Mouse (Mus musculus): ENCODE measurements around the gene Ubap1l. TPM values are rescaled to one million over a fixed set of nuclear protein-coding genes. Genes with fewer than 3 reads are reported as not detected.

The Ubap1l gene
- total RNA-seq, 1 experiment: 4.5 TPM

DNA sequence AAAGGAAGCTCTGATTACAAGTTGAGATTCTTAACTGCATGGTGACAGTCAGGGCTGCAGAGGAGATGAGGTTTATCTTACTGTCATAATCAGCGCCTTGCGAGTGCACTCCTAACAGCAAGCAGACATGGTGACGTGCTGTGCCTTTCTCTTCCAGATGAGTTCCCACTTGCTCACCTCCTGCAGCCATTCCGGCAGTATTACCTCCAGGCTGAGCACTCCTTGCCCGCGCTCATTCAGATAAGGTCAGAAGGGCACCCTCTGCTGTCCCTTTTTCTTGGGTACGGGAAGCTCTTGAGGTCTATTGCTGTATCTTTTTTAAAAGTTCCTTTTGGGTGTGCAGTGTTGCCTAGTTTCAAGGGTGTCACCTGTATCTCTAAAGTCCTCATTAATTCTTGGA, 4.3 kb upstream of the Ubap1l start:
- in situ Hi-C loops (cut with MboI; ENCODE audit: low sequenced_read_pairs in 2 of 2, unreplicated experiment in 2 of 2): no loop called here
- Histone ChIP-seq H3K27ac (ENCODE audit: insufficient read depth, low read depth, low read length, poor library complexity, severe bottlenecking) (no peak overlapping the region), H3K9me3 (ENCODE audit: control insufficient read depth, insufficient read depth, low read depth, low read length) (no peaks in the 10 kb centered on the region), H3K36me3 (ENCODE audit: control insufficient read depth, insufficient read depth, low read length, poor library complexity, severe bottlenecking) (peaks cover 23% of the 10 kb centered on the region), H3K4me1 (ENCODE audit: control insufficient read depth in 2 of 2, insufficient read depth in 2 of 2, low read length in 2 of 2, poor library complexity in 1 of 2) (no peaks in the 10 kb centered on the region; a peak in 1 of 4 replicates), H3K9ac (ENCODE audit: insufficient read depth, low read depth, low read length, poor library complexity, severe bottlenecking) (no peak overlapping the region), H3K4me3 (ENCODE audit: insufficient read depth in 1 of 2, low read depth in 1 of 2, low read length in 2 of 2, poor library complexity in 1 of 2, severe bottlenecking in 1 of 2) (no peak overlapping the region)
- TF ChIP-seq ZC3H11A (IDR thresholded peaks at IDR 0.05; ENCODE audit: borderline replicate concordance, low read depth, low read length) (no peak), CHD2 (IDR thresholded peaks at IDR 0.05; ENCODE audit: low read depth, low read length) (no peak), MAFK (IDR thresholded peaks at IDR 0.05; ENCODE audit: insufficient read depth, low read depth, low read length) (no peak), HCFC1 (IDR thresholded peaks at IDR 0.05; ENCODE audit: borderline replicate concordance, insufficient read depth, low read length) (no peak)
- no peak for DNase-seq (ENCODE audit: low read depth, low spot score)

DNA sequence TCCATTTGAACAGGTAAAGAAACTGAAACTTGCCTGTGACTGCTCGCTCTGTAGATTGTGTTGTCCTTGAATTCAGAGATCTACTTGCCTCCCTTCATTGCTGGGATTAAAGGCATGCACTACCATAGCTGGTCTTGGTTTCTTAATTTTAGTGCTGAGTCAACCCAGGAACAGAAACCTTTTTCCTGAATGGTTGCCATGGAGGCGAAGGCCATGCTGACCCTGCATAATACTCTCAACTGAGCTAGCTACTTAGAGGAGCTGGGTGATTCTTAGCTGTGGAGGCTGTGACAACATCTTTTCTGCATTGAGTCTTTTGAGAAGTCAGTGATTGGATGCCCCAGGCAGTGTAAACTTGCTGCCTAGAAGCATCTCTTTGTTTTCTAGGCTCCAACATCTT, 3.9 kb upstream of the Ubap1l start:
- Histone ChIP-seq H3K4me3 (ENCODE audit: insufficient read depth in 1 of 2, low read depth in 1 of 2, low read length in 2 of 2, poor library complexity in 1 of 2, severe bottlenecking in 1 of 2) (no peak overlapping the region), H3K9ac (ENCODE audit: insufficient read depth, low read depth, low read length, poor library complexity, severe bottlenecking) (no peak overlapping the region), H3K27ac (ENCODE audit: insufficient read depth, low read depth, low read length, poor library complexity, severe bottlenecking) (no peak overlapping the region), H3K4me1 (ENCODE audit: control insufficient read depth in 2 of 2, insufficient read depth in 2 of 2, low read length in 2 of 2, poor library complexity in 1 of 2) (no peaks in the 10 kb centered on the region; a peak in 1 of 4 replicates), H3K36me3 (ENCODE audit: control insufficient read depth, insufficient read depth, low read length, poor library complexity, severe bottlenecking) (peaks cover 23% of the 10 kb centered on the region), H3K9me3 (ENCODE audit: control insufficient read depth, insufficient read depth, low read depth, low read length) (no peaks in the 10 kb centered on the region)
- in situ Hi-C loops (cut with MboI; ENCODE audit: low sequenced_read_pairs in 2 of 2, unreplicated experiment in 2 of 2): no loop called here
- TF ChIP-seq MAFK (IDR thresholded peaks at IDR 0.05; ENCODE audit: insufficient read depth, low read depth, low read length) (no peak), ZC3H11A (IDR thresholded peaks at IDR 0.05; ENCODE audit: borderline replicate concordance, low read depth, low read length) (no peak)
- DNase-seq (ENCODE audit: low read depth, low spot score): no peak

DNA sequence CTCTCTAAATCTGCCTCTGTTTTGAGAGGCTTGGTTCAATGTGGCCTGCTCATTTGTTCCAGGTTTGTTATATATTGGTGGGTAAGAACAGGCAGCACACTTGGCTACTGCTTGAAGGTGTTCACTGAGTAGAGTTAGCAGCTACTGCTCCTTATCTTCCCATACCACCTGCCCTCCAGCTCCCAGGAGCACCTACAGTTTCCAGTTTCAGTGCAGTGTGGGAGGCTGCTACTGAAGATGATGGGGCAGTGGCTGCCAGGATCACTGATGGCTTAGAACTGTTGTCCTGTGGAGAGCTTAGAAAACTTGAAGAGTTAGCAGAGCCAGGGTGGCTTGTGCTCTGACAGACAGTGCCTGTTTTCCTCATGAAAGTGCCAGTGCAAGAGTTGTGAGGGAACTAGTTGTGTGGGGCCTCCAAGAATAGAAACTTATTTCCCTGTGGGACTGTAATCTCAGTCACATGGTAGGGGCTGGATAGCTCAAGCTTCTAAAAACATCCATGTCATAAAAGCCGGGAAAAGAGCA, 1.8 kb upstream of the Ubap1l start:
- no peak for DNase-seq (ENCODE audit: low read depth, low spot score)
- in situ Hi-C loops (cut with MboI; ENCODE audit: low sequenced_read_pairs in 2 of 2, unreplicated experiment in 2 of 2): no loop called here
- TF ChIP-seq MAFK (IDR thresholded peaks at IDR 0.05; ENCODE audit: insufficient read depth, low read depth, low read length): no peak
- no peak for TF ChIP-seq HCFC1 (IDR thresholded peaks at IDR 0.05; ENCODE audit: borderline replicate concordance, insufficient read depth, low read length)
- no peak for TF ChIP-seq CHD2 (IDR thresholded peaks at IDR 0.05; ENCODE audit: low read depth, low read length)
- TF ChIP-seq ZC3H11A (IDR thresholded peaks at IDR 0.05; ENCODE audit: borderline replicate concordance, low read depth, low read length): no peak
- TF ChIP-seq ZNF384 (IDR thresholded peaks at IDR 0.05; ENCODE audit: low read depth, low read length): no peak
- Histone ChIP-seq H3K9ac (ENCODE audit: insufficient read depth, low read depth, low read length, poor library complexity, severe bottlenecking) (no peak overlapping the region), H3K36me3 (ENCODE audit: control insufficient read depth, insufficient read depth, low read length, poor library complexity, severe bottlenecking) (peaks cover 22% of the 10 kb centered on the region), H3K4me1 (ENCODE audit: control insufficient read depth in 2 of 2, insufficient read depth in 2 of 2, low read length in 2 of 2, poor library complexity in 1 of 2) (peaks cover 0 to 2% of the 10 kb centered on the region in 2 experiments; a peak in 1 of 4 replicates), H3K27ac (ENCODE audit: insufficient read depth, low read depth, low read length, poor library complexity, severe bottlenecking) (no peak overlapping the region), H3K4me3 (ENCODE audit: insufficient read depth in 1 of 2, low read depth in 1 of 2, low read length in 2 of 2, poor library complexity in 1 of 2, severe bottlenecking in 1 of 2) (no peak overlapping the region), H3K9me3 (ENCODE audit: control insufficient read depth, insufficient read depth, low read depth, low read length) (no peaks in the 10 kb centered on the region)

DNA sequence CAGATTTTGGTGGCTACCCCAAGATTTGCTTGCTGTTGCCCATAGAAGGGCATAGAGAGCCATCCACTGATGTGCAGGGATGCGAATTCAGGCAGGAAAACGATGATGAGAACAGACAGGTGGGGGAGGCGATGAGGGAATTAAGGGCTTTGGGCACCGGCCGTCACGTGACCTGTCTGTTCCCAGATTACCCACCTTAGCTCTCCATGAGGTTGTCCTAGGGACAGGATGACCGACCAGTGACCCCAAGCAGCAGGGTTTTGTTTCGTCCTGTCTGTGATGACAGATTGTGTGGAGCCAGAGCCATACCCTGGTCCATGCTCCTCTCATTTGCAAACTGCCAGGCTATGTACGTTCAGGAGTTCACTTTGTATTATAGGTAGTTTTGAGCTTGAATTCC, 2.8 kb downstream of the Ubap1l start:
- no peak overlapping the region for H3K4me3 ChIP-seq (ENCODE audit: insufficient read depth in 1 of 2, low read depth in 1 of 2, low read length in 2 of 2, poor library complexity in 1 of 2, severe bottlenecking in 1 of 2)
- in situ Hi-C loops (cut with MboI; ENCODE audit: low sequenced_read_pairs in 2 of 2, unreplicated experiment in 2 of 2): no loop called here
- H3K9me3 ChIP-seq (ENCODE audit: control insufficient read depth, insufficient read depth, low read depth, low read length): no peaks in the 10 kb centered on the region
- DNase-seq (ENCODE audit: low read depth, low spot score): no peak
- H3K9ac ChIP-seq (ENCODE audit: insufficient read depth, low read depth, low read length, poor library complexity, severe bottlenecking): no peak overlapping the region
- no peak for TF ChIP-seq ZNF384 (IDR thresholded peaks at IDR 0.05; ENCODE audit: low read depth, low read length)
- TF ChIP-seq ZC3H11A (IDR thresholded peaks at IDR 0.05; ENCODE audit: borderline replicate concordance, low read depth, low read length): no peak
- no peak for TF ChIP-seq MAFK (IDR thresholded peaks at IDR 0.05; ENCODE audit: insufficient read depth, low read depth, low read length)
- no peak for TF ChIP-seq CHD2 (IDR thresholded peaks at IDR 0.05; ENCODE audit: low read depth, low read length)
- TF ChIP-seq HCFC1 (IDR thresholded peaks at IDR 0.05; ENCODE audit: borderline replicate concordance, insufficient read depth, low read length): no peak
- no peak overlapping the region; the same call in 1 of the 2 replicates for H3K27ac ChIP-seq (ENCODE audit: insufficient read depth, low read depth, low read length, poor library complexity, severe bottlenecking)
- peaks cover 0 to 2% of the 10 kb centered on the region in 2 experiments; a peak in 1 of 4 replicates for H3K4me1 ChIP-seq (ENCODE audit: control insufficient read depth in 2 of 2, insufficient read depth in 2 of 2, low read length in 2 of 2, poor library complexity in 1 of 2)
- peaks cover 11% of the 10 kb centered on the region for H3K36me3 ChIP-seq (ENCODE audit: control insufficient read depth, insufficient read depth, low read length, poor library complexity, severe bottlenecking)

DNA sequence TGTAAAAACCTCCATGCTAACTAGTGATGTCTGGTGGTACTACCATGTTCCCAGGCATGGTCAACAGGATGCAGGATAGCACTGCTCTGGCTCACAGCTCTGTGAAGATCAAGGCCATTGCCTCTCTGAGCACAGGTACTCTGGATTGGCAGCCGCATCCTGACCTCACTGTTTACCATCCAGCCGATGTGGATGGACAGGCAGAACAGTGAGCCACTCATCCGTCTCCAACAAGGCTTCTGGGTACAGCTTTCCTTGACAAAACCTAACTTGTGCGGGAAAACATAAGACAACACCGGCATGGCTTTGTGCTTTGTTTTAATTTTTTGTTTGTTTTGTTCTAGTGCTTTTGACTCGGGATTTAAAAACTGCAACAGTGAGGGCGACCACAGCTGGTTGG, 4.9 kb downstream of the Ubap1l start:
- peaks cover 0 to 2% of the 10 kb centered on the region in 2 experiments; a peak in 1 of 4 replicates for H3K4me1 ChIP-seq (ENCODE audit: control insufficient read depth in 2 of 2, insufficient read depth in 2 of 2, low read length in 2 of 2, poor library complexity in 1 of 2)
- TF ChIP-seq HCFC1 (IDR thresholded peaks at IDR 0.05; ENCODE audit: borderline replicate concordance, insufficient read depth, low read length) (no peak), MAFK (IDR thresholded peaks at IDR 0.05; ENCODE audit: insufficient read depth, low read depth, low read length) (no peak), CHD2 (IDR thresholded peaks at IDR 0.05; ENCODE audit: low read depth, low read length) (no peak), ZNF384 (IDR thresholded peaks at IDR 0.05; ENCODE audit: low read depth, low read length) (no peak), ZC3H11A (IDR thresholded peaks at IDR 0.05; ENCODE audit: borderline replicate concordance, low read depth, low read length) (no peak)
- no peak overlapping the region for H3K4me3 ChIP-seq (ENCODE audit: insufficient read depth in 1 of 2, low read depth in 1 of 2, low read length in 2 of 2, poor library complexity in 1 of 2, severe bottlenecking in 1 of 2)
- H3K9me3 ChIP-seq (ENCODE audit: control insufficient read depth, insufficient read depth, low read depth, low read length): no peaks in the 10 kb centered on the region
- no peak for DNase-seq (ENCODE audit: low read depth, low spot score)
- H3K27ac ChIP-seq (ENCODE audit: insufficient read depth, low read depth, low read length, poor library complexity, severe bottlenecking): no peak overlapping the region
- H3K9ac ChIP-seq (ENCODE audit: insufficient read depth, low read depth, low read length, poor library complexity, severe bottlenecking): no peak overlapping the region
- H3K36me3 ChIP-seq (ENCODE audit: control insufficient read depth, insufficient read depth, low read length, poor library complexity, severe bottlenecking): 0 out of 2 replicates have a peak, but pooled peaks cover 1% of the 10 kb centered on the region
- in situ Hi-C loops (cut with MboI; ENCODE audit: low sequenced_read_pairs in 2 of 2, unreplicated experiment in 2 of 2): no loop called here
